Comparison of ENCODE assay signal across 24 mouse cellular contexts in genomic region chr1:138389676-138390075, GRCm38 (mm10).
"Had no signal": no experiment of that assay in that cellular context is flagged by ENCODE, and none has a peak within 500 bp of the region (broad histone marks: within the 10 kb centered on the region; RNA-seq: fewer than 3 reads in every experiment).

No protein-coding gene starts in this region.

- H3K27ac ChIP-seq: heart, adult 2 months; heart, embryonic 13.5 days; heart, embryonic 15.5 days; hindbrain, embryonic 13.5 days; hindbrain, embryonic 15.5 days; hindbrain, postnatal 0 days; layer of hippocampus, adult 2 months; left cerebral cortex, adult 2 months; limb, embryonic 10.5 days; limb, embryonic 12.5 days had no signal

- DNase-seq: gastrocnemius, postnatal 14 days; gastrocnemius, postnatal 36 days; heart, adult 11 months; heart, adult 2 months; heart, postnatal 14 days; heart, postnatal 36 days; kidney, adult 18-20 months; kidney, adult 8-10 months; kidney, postnatal 10 days; kidney, postnatal 25 days; kidney, postnatal 4 days; liver had no signal

- H3K4me1 ChIP-seq: heart, embryonic 13.5 days; heart, embryonic 15.5 days had no signal

- H3K36me3 ChIP-seq: heart, embryonic 13.5 days; heart, embryonic 15.5 days; hindbrain, embryonic 13.5 days; hindbrain, embryonic 15.5 days; limb, embryonic 10.5 days; limb, embryonic 12.5 days had no signal

- H3K27me3 ChIP-seq: heart, embryonic 13.5 days; heart, embryonic 15.5 days; hindbrain, embryonic 13.5 days; hindbrain, embryonic 15.5 days; limb, embryonic 12.5 days had no signal

- H3K4me2 ChIP-seq: heart, embryonic 11.5 days; heart, embryonic 13.5 days; heart, embryonic 15.5 days; hindbrain, embryonic 13.5 days; hindbrain, embryonic 15.5 days; limb, embryonic 12.5 days; liver, embryonic 11.5 days had no signal

- H3K9ac ChIP-seq: heart, embryonic 13.5 days; heart, embryonic 15.5 days; hindbrain, embryonic 13.5 days; hindbrain, embryonic 15.5 days; limb, embryonic 12.5 days had no signal

- ATAC-seq: hindbrain, postnatal 0 days; intestine, postnatal 0 days had no signal

- H3K9me3 ChIP-seq: heart, embryonic 13.5 days; heart, embryonic 15.5 days; hindbrain, embryonic 13.5 days; hindbrain, embryonic 15.5 days; limb, embryonic 10.5 days; limb, embryonic 12.5 days had no signal

- H3K4me3 ChIP-seq: heart, adult 2 months; heart, embryonic 13.5 days; heart, embryonic 15.5 days; hindbrain, embryonic 13.5 days; hindbrain, embryonic 15.5 days; layer of hippocampus, adult 2 months; left cerebral cortex, adult 2 months; limb, embryonic 10.5 days; limb, embryonic 12.5 days had no signal
